Mouse (Mus musculus) cerebellum, postnatal 36 days (tissue): ENCODE results near the gene Dapk3.
"Not testable (repeated sequence)": the region's sequence is repeated elsewhere in the genome, so short reads cannot be mapped to it uniquely, and the experiment has no call there.

Experiments used
- DNase-seq, 2 experiments: peaks; one replicate each; pipeline ENCODE4 v3.0.0; 2021 to 2022; ENCODE audit warnings: mixed read lengths in 2 of 2

Dapk3 gene

GRCm38 (mm10) chr10:81201807-81202758, 19.3 kb downstream of the Dapk3 start, which contains the start of gene Nmrk2:
TSS of gene Nmrk2 (minus strand) at chr10:81202051.
- DNase-seq, result no peak

GRCm38 (mm10) chr10:81202978-81203720, 20.3 kb downstream of the Dapk3 start:
- DNase-seq, result no peak

- no peak for DNase-seq
These were observed 21.3 kb downstream of the Dapk3 start for GRCm38 (mm10) chr10:81204137-81204536.

GRCm38 (mm10) chr10:81210154-81210553, 27.3 kb downstream of the Dapk3 start:
- DNase-seq, result no peak

- DNase-seq, result no peak
These were observed 33.5 kb downstream of the Dapk3 start for GRCm38 (mm10) chr10:81216260-81216659.

GRCm38 (mm10) chr10:81216810-81217209, 34.0 kb downstream of the Dapk3 start:
- DNase-seq, result no peak

GRCm38 (mm10) chr10:81217267-81217666, 34.5 kb downstream of the Dapk3 start:
- not testable (repeated sequence) for DNase-seq

- DNase-seq, result peak; percentile 76 to 79
These were observed 35.2 kb downstream of the Dapk3 start for GRCm38 (mm10) chr10:81217964-81218363.

- DNase-seq, result no peak
These were observed 38.7 kb downstream of the Dapk3 start for GRCm38 (mm10) chr10:81221402-81222015.

- DNase-seq, result not testable (repeated sequence)
These were observed 40.9 kb downstream of the Dapk3 start for GRCm38 (mm10) chr10:81223731-81224130.

- DNase-seq, result peak; percentile 43 to 46
These were observed 47.1 kb downstream of the Dapk3 start for GRCm38 (mm10) chr10:81229735-81230437.

- peak; percentile 85 to 86 for DNase-seq
These were observed 47.9 kb downstream of the Dapk3 start, which contains the start of gene Atcay for GRCm38 (mm10) chr10:81230438-81231332. TSS of gene Atcay (minus strand) at chr10:81230833.

- DNase-seq, result no peak
These were observed 48.6 kb downstream of the Dapk3 start for GRCm38 (mm10) chr10:81231436-81231835.

- peak; percentile 95 to 97 for DNase-seq
These were observed 49.9 kb downstream of the Dapk3 start, which contains the start of gene Zfr2 for GRCm38 (mm10) chr10:81232580-81233225. TSS of gene Zfr2 (plus strand) at chr10:81233155.

GRCm38 (mm10) chr10:81233226-81233585, 50.4 kb downstream of the Dapk3 start:
- no peak for DNase-seq

GRCm38 (mm10) chr10:81234206-81234605, 51.4 kb downstream of the Dapk3 start:
- no peak for DNase-seq

GRCm38 (mm10) chr10:81236471-81237268, 53.9 kb downstream of the Dapk3 start:
- DNase-seq, result no peak

- peak in 1 of 2 experiments; percentile 2 for DNase-seq
These were observed 55.8 kb downstream of the Dapk3 start for GRCm38 (mm10) chr10:81238618-81239017.

- peak; percentile 63 to 68 for DNase-seq
These were observed 58.1 kb downstream of the Dapk3 start for GRCm38 (mm10) chr10:81240876-81241275.

- DNase-seq, result peak in 1 of 2 experiments; percentile 1
These were observed 59.2 kb downstream of the Dapk3 start for GRCm38 (mm10) chr10:81242021-81242420.
